In genomic region chr10:104914201-104914600, GRCm38 (mm10) we compare ENCODE assay signal across 14 mouse cellular contexts.
"Had no signal": no experiment of that assay in that cellular context is flagged by ENCODE, and none has a peak within 500 bp of the region (broad histone marks: within the 10 kb centered on the region; RNA-seq: fewer than 3 reads in every experiment).

No protein-coding gene starts in this region.

- H3K4me3 ChIP-seq: midbrain, embryonic 10.5 days; midbrain, embryonic 12.5 days; midbrain, embryonic 15.5 days; neural tube, embryonic 12.5 days; stomach, embryonic 15.5 days had no signal

- H3K4me1 ChIP-seq: midbrain, embryonic 10.5 days; midbrain, embryonic 12.5 days; midbrain, embryonic 15.5 days; neural tube, embryonic 12.5 days; stomach, embryonic 15.5 days had no signal

- DNase-seq: lung, adult 18-20 months; lung, embryonic 14.5 days; lung, postnatal 10 days; lung, postnatal 4 days; right cerebral cortex, postnatal 14 days; thymus, adult 2 months; thymus, postnatal 25 days; thymus, postnatal 4 days had no signal

- H3K27me3 ChIP-seq: midbrain, embryonic 12.5 days; midbrain, embryonic 15.5 days; neural tube, embryonic 12.5 days; stomach, embryonic 15.5 days had no signal

- H3K27ac ChIP-seq: midbrain, embryonic 10.5 days; midbrain, embryonic 12.5 days; midbrain, embryonic 15.5 days; neural tube, embryonic 12.5 days; stomach, embryonic 15.5 days; stomach, postnatal 0 days had no signal

- H3K9me3 ChIP-seq: midbrain, embryonic 10.5 days; midbrain, embryonic 12.5 days; midbrain, embryonic 15.5 days; neural tube, embryonic 12.5 days; stomach, embryonic 15.5 days had no signal

- ATAC-seq: midbrain, embryonic 15.5 days had no signal

- H3K36me3 ChIP-seq: midbrain, embryonic 10.5 days; midbrain, embryonic 12.5 days; midbrain, embryonic 15.5 days; neural tube, embryonic 12.5 days; stomach, embryonic 15.5 days had no signal

- H3K4me2 ChIP-seq: lung, embryonic 14.5 days; midbrain, embryonic 12.5 days; midbrain, embryonic 15.5 days; neural tube, embryonic 12.5 days; stomach, embryonic 15.5 days had no signal

- H3K9ac ChIP-seq: lung, embryonic 14.5 days; midbrain, embryonic 12.5 days; midbrain, embryonic 15.5 days; neural tube, embryonic 12.5 days; stomach, embryonic 15.5 days had no signal
